Mouse (Mus musculus) midbrain, embryonic 10.5 days (tissue): Measurements from ENCODE around the gene Cd5l. TPM values are rescaled to one million over a fixed set of nuclear protein-coding genes. Genes with fewer than 3 reads are reported as not detected.

Source experiments
- DNase-seq: peaks from one replicate; pipeline ENCODE4 v3.0.0-alpha.2; 2017; ENCODE audit warnings: low spot score
- H3K27ac ChIP-seq: fragments of 300-500 bp; sonication (generic); replicated peaks from 2 replicates; pipeline ENCODE4 v1.5.1; 2016; ENCODE audit warnings: mild to moderate bottlenecking
- H3K27me3 ChIP-seq: fragments of 300-500 bp; sonication (generic); 2 replicates; pipeline ENCODE4 v1.6.1; 2016; ENCODE audit warnings: low read depth, mild to moderate bottlenecking; ENCODE audit not compliant: poor library complexity, severe bottlenecking
- H3K36me3 ChIP-seq: fragments of 300-500 bp; sonication (generic); 2 replicates; pipeline ENCODE4 v1.6.1; 2016; ENCODE audit warnings: mild to moderate bottlenecking, moderate library complexity
- H3K4me1 ChIP-seq: fragments of 300-500 bp; sonication (generic); 2 replicates; pipeline ENCODE4 v1.6.1; 2016
- H3K4me3 ChIP-seq: fragments of 300-500 bp; sonication (generic); 2 replicates; pipeline ENCODE4 v1.5.1; 2016; ENCODE audit warnings: mild to moderate bottlenecking, moderate library complexity
- H3K9me3 ChIP-seq: fragments of 300-500 bp; sonication (generic); replicated peaks from 2 replicates; pipeline ENCODE4 v1.6.1; 2016; ENCODE audit warnings: mild to moderate bottlenecking
- WGBS: fragments of 180-500 bp; shearing (Covaris S2); methylation state at CpG from one replicate; pipeline ENCODE4 v1.1.7; 2016; 5-methylcytosine and 5-hydroxymethylcytosine counted together
- polyA plus RNA-seq: library from polyadenylated mRNA; unstranded; fragments of >200 nt; fragmentation: Nextera tagmentation; extraction: Ambion mirVana; gene quantifications from 2 replicates; pipeline ENCODE4 v1.2.1, GENCODE M21; 2016

The Cd5l gene
- polyA plus RNA-seq, 1 experiment from 2014 or later, result not detected

DNA sequence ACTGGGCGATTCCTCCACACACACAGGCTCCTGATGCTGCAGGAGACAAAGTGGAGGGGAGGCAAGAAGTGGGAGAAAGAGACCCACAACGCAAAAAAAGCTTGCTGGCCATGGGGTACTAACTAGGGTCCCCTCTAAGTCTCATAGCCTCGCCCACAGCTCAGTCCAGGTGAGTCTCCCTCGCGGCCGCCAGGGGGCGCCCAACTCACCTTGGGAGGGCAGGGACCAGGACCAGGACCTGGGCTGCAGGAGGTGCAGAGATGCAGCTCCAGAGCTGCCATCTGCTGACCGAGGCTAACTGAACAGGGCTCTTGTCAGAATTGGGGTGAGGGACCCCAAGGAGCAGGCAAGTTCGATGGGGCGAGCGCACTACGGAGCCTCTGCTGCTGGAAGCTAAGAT is 53.5 kb downstream of the Cd5l start:
- Histone ChIP-seq H3K27ac (no peak overlapping the region), H3K4me1 (peaks cover 6% of the 10 kb centered on the region), H3K27me3 (no peaks in the 10 kb centered on the region), H3K36me3 (no peaks in the 10 kb centered on the region), H3K9me3 (no peaks in the 10 kb centered on the region), H3K4me3 (no peak overlapping the region)
- WGBS, result 6% methylated on average over 12 of the region's 12 CpGs
- DNase-seq, result peak; percentile 62

- no peaks in the 10 kb centered on the region for H3K27me3 ChIP-seq
- H3K36me3 ChIP-seq, result no peaks in the 10 kb centered on the region
- no peak overlapping the region for H3K4me3 ChIP-seq
- no peaks in the 10 kb centered on the region for H3K4me1 ChIP-seq
- WGBS, result 66% methylated on average over 1 of the region's 1 CpGs
- no peak for DNase-seq
- H3K9me3 ChIP-seq, result no peaks in the 10 kb centered on the region
- H3K27ac ChIP-seq, result no peak overlapping the region
These were observed 63.0 kb downstream of the Cd5l start for GRCm38 (mm10) chr3:87420645-87421044.

Other genes with a start within 250 kb of the Cd5l start
- 11.2 and 11.6 TPM in 2 replicates for gene Kirrel, start 183.1 kb upstream of the Cd5l start, polyA plus RNA-seq
- gene Fcrls, start 94.1 kb upstream of the Cd5l start, polyA plus RNA-seq, result 2.6 and 5.7 TPM in 2 replicates
- gene Fcrl1, start 18.5 kb downstream of the Cd5l start, polyA plus RNA-seq, result not detected in 2 replicates
- gene Fcrl5, start 77.9 kb downstream of the Cd5l start, polyA plus RNA-seq, result not detected in 2 replicates
- 9.8 and 11.8 TPM in 2 replicates for gene Etv3, start 167.5 kb downstream of the Cd5l start, polyA plus RNA-seq